Mouse (Mus musculus) frontal cortex, postnatal 14 days (tissue): ENCODE results near the gene Ift81.
A peak's percentile ranks its signal among the peaks of the same experiment; 100 is the strongest.

Experiments
- DNase-seq, 2 experiments: peaks; one replicate each; pipeline ENCODE4 v3.0.0; 2022; ENCODE audit warnings: low spot score in 2 of 2

Gene Ift81

GRCm38 (mm10) chr5:122547810-122548209, 66.5 kb downstream of the Ift81 start:
- DNase-seq = no peak

- no peak for DNase-seq
Observed at GRCm38 (mm10) chr5:122547251-122547714, 67.0 kb downstream of the Ift81 start.

- DNase-seq = no peak
Observed at GRCm38 (mm10) chr5:122543392-122543791, 70.9 kb downstream of the Ift81 start.

- no peak for DNase-seq
Observed at GRCm38 (mm10) chr5:122541871-122542270, 72.4 kb downstream of the Ift81 start.

GRCm38 (mm10) chr5:122538077-122538476, 76.2 kb downstream of the Ift81 start:
- DNase-seq = no peak

- DNase-seq = no peak
Observed at GRCm38 (mm10) chr5:122537654-122538053, 76.7 kb downstream of the Ift81 start.

GRCm38 (mm10) chr5:122533884-122534283, 80.4 kb downstream of the Ift81 start:
- no peak for DNase-seq

GRCm38 (mm10) chr5:122529913-122530604, 84.3 kb downstream of the Ift81 start:
- DNase-seq = no peak

- no peak for DNase-seq
Observed at GRCm38 (mm10) chr5:122529316-122529715, 85.0 kb downstream of the Ift81 start.

- DNase-seq = no peak
Observed at GRCm38 (mm10) chr5:122528591-122528990, 85.7 kb downstream of the Ift81 start.

GRCm38 (mm10) chr5:122527761-122528160, 86.6 kb downstream of the Ift81 start:
- DNase-seq = no peak

GRCm38 (mm10) chr5:122526878-122527730, 87.2 kb downstream of the Ift81 start:
- DNase-seq = no peak

GRCm38 (mm10) chr5:122526405-122526804, 87.9 kb downstream of the Ift81 start:
- DNase-seq = peak in 1 of 2 experiments; percentile 47

GRCm38 (mm10) chr5:122525238-122525931, 88.9 kb downstream of the Ift81 start:
- DNase-seq = no peak

GRCm38 (mm10) chr5:122524854-122525237, 89.5 kb downstream of the Ift81 start:
- DNase-seq = no peak

GRCm38 (mm10) chr5:122524244-122524643, 90.1 kb downstream of the Ift81 start:
- no peak for DNase-seq

GRCm38 (mm10) chr5:122521130-122521473, 93.2 kb downstream of the Ift81 start:
- no peak for DNase-seq

- no peak for DNase-seq
Observed at GRCm38 (mm10) chr5:122520254-122521129, 93.8 kb downstream of the Ift81 start.

- DNase-seq = no peak
Observed at GRCm38 (mm10) chr5:122519043-122519660, 95.2 kb downstream of the Ift81 start.

- no peak for DNase-seq
Observed at GRCm38 (mm10) chr5:122518247-122518646, 96.1 kb downstream of the Ift81 start.

GRCm38 (mm10) chr5:122516901-122517300, 97.4 kb downstream of the Ift81 start:
- DNase-seq = no peak
